Mouse (Mus musculus) MEL (cell line): ENCODE measurements around the gene Rab10.

ENCODE experiments used
- BHLHE40 ChIP-seq: IDR thresholded peaks from 2 replicates; pipeline ENCODE4 v1.6.1; 2012; ENCODE audit warnings: low read depth, mild to moderate bottlenecking, inconsistent platforms, low read length, improper control_type of control experiment, borderline replicate concordance
- CTCF ChIP-seq, 3 experiments: IDR thresholded peaks in 2 of 3; conservative IDR thresholded peaks in 1 of 3; 2 replicates each; pipeline ENCODE4 v1.5.1; 2011 to 2012; ENCODE audit warnings: low read length in 3 of 3, low read depth in 2 of 3, mild to moderate bottlenecking in 2 of 3, improper control_type of control experiment in 1 of 3, inconsistent platforms in 1 of 3, mixed read lengths in 1 of 3, moderate library complexity in 1 of 3; ENCODE audit not compliant: control insufficient read depth in 1 of 3, insufficient read depth in 1 of 3, poor library complexity in 1 of 3, severe bottlenecking in 1 of 3
- E2F4 ChIP-seq: IDR thresholded peaks from 2 replicates; pipeline ENCODE4 v1.6.1; 2011; ENCODE audit warnings: low read depth, low read length, improper control_type of control experiment, borderline replicate concordance
- ELF1 ChIP-seq: IDR thresholded peaks from 2 replicates; pipeline ENCODE4 v1.6.1; 2014; ENCODE audit warnings: low read depth, mild to moderate bottlenecking, inconsistent platforms, low read length, improper control_type of control experiment, moderate library complexity
- MAZ ChIP-seq: IDR thresholded peaks from 2 replicates; pipeline ENCODE4 v1.6.1; 2012; ENCODE audit warnings: low read depth, mild to moderate bottlenecking, inconsistent platforms, low read length, improper control_type of control experiment
- POLR2A ChIP-seq, 2 experiments: IDR thresholded peaks; 2 replicates each; pipeline ENCODE4 v1.6.1; 2011 to 2012; ENCODE audit warnings: low read length in 2 of 2, mild to moderate bottlenecking in 2 of 2, control low read depth in 1 of 2, improper control_type of control experiment in 1 of 2, low read depth in 1 of 2, moderate library complexity in 1 of 2; ENCODE audit not compliant: control insufficient read depth in 1 of 2, insufficient read depth in 1 of 2, poor library complexity in 1 of 2
- POLR2AphosphoS5 ChIP-seq: IDR thresholded peaks from 2 replicates; pipeline ENCODE4 v1.6.1; 2012; ENCODE audit warnings: low read depth, borderline replicate concordance, mild to moderate bottlenecking, inconsistent platforms, low read length, moderate library complexity, mixed read lengths
- TCF12 ChIP-seq: IDR thresholded peaks from 2 replicates; pipeline ENCODE4 v1.6.1; 2014; ENCODE audit warnings: low read depth, mild to moderate bottlenecking, inconsistent platforms, low read length, improper control_type of control experiment, moderate library complexity
- ZMIZ1 ChIP-seq: IDR thresholded peaks from 2 replicates; pipeline ENCODE4 v1.6.1; 2012; ENCODE audit warnings: low read depth, mild to moderate bottlenecking, inconsistent platforms, low read length, improper control_type of control experiment, moderate library complexity

GRCm38 (mm10) chr12:3265188-3265587, 44.6 kb downstream of the Rab10 start:
- no peak for TF ChIP-seq ZMIZ1
- TF ChIP-seq MAZ: no peak
- TF ChIP-seq TCF12: peak; percentile 37; the same call in 1 of the 2 replicates
- TF ChIP-seq POLR2AphosphoS5: no peak
- no peak for TF ChIP-seq POLR2A (IDR thresholded peaks at IDR 0.05; ENCODE audit: control insufficient read depth in 1 of 2, insufficient read depth in 1 of 2, low read depth in 1 of 2, low read length in 2 of 2, poor library complexity in 1 of 2)
- no peak for TF ChIP-seq CTCF (IDR thresholded peaks at IDR 0.05 in 2 of 3, conservative IDR thresholded peaks at IDR 0.05 in 1 of 3; ENCODE audit: control insufficient read depth in 1 of 3, insufficient read depth in 1 of 3, low read depth in 2 of 3, low read length in 3 of 3, poor library complexity in 1 of 3, severe bottlenecking in 1 of 3)
- TF ChIP-seq E2F4: no peak
- TF ChIP-seq BHLHE40: no peak
- no peak for TF ChIP-seq ELF1
